Mouse (Mus musculus): ENCODE data around the gene Usp10. TPM values are rescaled to one million over a fixed set of nuclear protein-coding genes. Genes with fewer than 3 reads are reported as not detected.
A peak's percentile ranks its signal among the peaks of the same experiment; 100 is the strongest.

The Usp10 gene
- polyA plus RNA-seq, 1 experiment from 2014 or later, result 40.3 TPM

DNA sequence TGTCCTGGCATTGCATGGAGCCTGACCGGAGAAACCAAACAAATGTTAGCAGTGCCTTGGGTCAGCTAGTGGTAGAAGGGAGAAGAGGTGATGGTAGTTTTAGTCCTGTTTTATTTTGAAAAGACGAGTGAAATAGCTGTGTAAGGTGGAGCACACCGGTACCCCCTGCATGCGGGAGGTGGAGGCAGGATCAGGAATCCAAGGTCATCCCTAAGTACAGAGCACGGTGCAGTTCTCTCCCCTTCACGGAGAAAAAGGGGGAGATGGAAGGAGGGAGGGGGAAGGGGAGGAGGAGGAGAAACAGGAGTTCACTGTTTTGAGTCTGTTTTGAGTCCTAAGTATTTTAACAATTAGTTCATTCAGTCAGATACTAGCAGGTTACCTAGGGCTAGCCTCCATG is 2.5 kb downstream of the Usp10 start:
- peaks cover 23% of the 10 kb centered on the region; the same call in 1 of the 2 replicates for H3K4me1 ChIP-seq (ENCODE audit: insufficient read depth, low read depth, low read length)
- H3K9ac ChIP-seq (replicated peaks; ENCODE audit: low read depth), result no peak overlapping the region
- H3K27ac ChIP-seq (ENCODE audit: low read length), result peak overlapping the region; percentile 69; the same call in 1 of the 2 replicates
- ATAC-seq (no peak), DNase-seq (ENCODE audit: low spot score) (no peak)
- 43% methylated on average over 6 of the region's 6 CpGs for WGBS
- H3K27me3 ChIP-seq (replicated peaks; ENCODE audit: insufficient read depth, low read length), result no peaks in the 10 kb centered on the region
- TF ChIP-seq CTCF (IDR thresholded peaks at IDR 0.05) (no peak), EP300 (IDR thresholded peaks at IDR 0.05) (no peak)
- H3K4me3 ChIP-seq (ENCODE audit: low read depth, low read length), result no peak overlapping the region
- H3K36me3 ChIP-seq (ENCODE audit: insufficient read depth, low read length), result no peaks in the 10 kb centered on the region
- no peaks in the 10 kb centered on the region for H3K9me3 ChIP-seq (ENCODE audit: low read length)
- no peak overlapping the region; the same call in 1 of the 2 replicates for H3K4me2 ChIP-seq (replicated peaks; ENCODE audit: low read depth, low read length)

DNA sequence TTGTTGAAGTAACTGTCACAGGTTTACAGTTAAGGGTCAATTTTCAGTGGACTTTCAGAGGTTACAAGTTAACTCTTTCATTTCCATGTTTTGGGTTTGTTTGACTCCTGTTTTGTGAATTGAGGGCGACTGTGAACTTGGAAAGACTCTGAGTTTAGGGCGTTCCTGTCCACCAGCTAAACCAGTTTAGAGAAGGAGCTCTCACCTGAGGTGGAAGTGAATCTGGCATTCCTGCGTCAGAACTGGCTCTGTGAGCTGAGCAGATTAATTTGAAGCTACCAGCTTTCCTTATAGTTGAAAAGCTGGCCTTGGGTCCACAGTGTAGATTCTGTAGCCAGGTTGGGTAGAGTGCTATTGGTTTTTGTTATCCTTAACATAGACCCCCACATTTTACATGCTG is 3.0 kb downstream of the Usp10 start:
- peak overlapping the region; percentile 28; the same call in 1 of the 2 replicates for H3K4me2 ChIP-seq (replicated peaks; ENCODE audit: low read depth, low read length)
- no peaks in the 10 kb centered on the region for H3K36me3 ChIP-seq (ENCODE audit: insufficient read depth, low read length)
- peaks cover 23% of the 10 kb centered on the region; the same call in 1 of the 2 replicates for H3K4me1 ChIP-seq (ENCODE audit: insufficient read depth, low read depth, low read length)
- 46% methylated on average over 3 of the region's 3 CpGs for WGBS
- ATAC-seq (peak; percentile 23; the same call in 1 of the 2 replicates), DNase-seq (ENCODE audit: low spot score) (peak; percentile 82)
- no peaks in the 10 kb centered on the region for H3K9me3 ChIP-seq (ENCODE audit: low read length)
- H3K27me3 ChIP-seq (replicated peaks; ENCODE audit: insufficient read depth, low read length), result no peaks in the 10 kb centered on the region
- H3K27ac ChIP-seq (ENCODE audit: low read length), result peak overlapping the region; percentile 69
- no peak for TF ChIP-seq CTCF (IDR thresholded peaks at IDR 0.05)
- no peak for TF ChIP-seq EP300 (IDR thresholded peaks at IDR 0.05)
- no peak overlapping the region for H3K4me3 ChIP-seq (ENCODE audit: low read depth, low read length)
- no peak overlapping the region for H3K9ac ChIP-seq (replicated peaks; ENCODE audit: low read depth)

- no peaks in the 10 kb centered on the region for H3K36me3 ChIP-seq (ENCODE audit: insufficient read depth, low read length)
- no peaks in the 10 kb centered on the region for H3K9me3 ChIP-seq (ENCODE audit: low read length)
- H3K27me3 ChIP-seq (replicated peaks; ENCODE audit: insufficient read depth, low read length), result no peaks in the 10 kb centered on the region
- peak overlapping the region; percentile 69 for H3K27ac ChIP-seq (ENCODE audit: low read length)
- ATAC-seq, result no peak
- DNase-seq (ENCODE audit: low spot score), result no peak
- no peak overlapping the region for H3K9ac ChIP-seq (replicated peaks; ENCODE audit: low read depth)
- H3K4me3 ChIP-seq (ENCODE audit: low read depth, low read length), result no peak overlapping the region
- no peak for TF ChIP-seq CTCF (IDR thresholded peaks at IDR 0.05)
- TF ChIP-seq EP300 (IDR thresholded peaks at IDR 0.05), result no peak
- WGBS, result 24% methylated on average over 2 of the region's 2 CpGs
- H3K4me1 ChIP-seq (ENCODE audit: insufficient read depth, low read depth, low read length), result peaks cover 23% of the 10 kb centered on the region; the same call in 1 of the 2 replicates
- H3K4me2 ChIP-seq (replicated peaks; ENCODE audit: low read depth, low read length), result peak overlapping the region; percentile 28; the same call in 1 of the 2 replicates
These were observed 4.0 kb downstream of the Usp10 start for GRCm38 (mm10) chr8:119914161-119914560.

DNA sequence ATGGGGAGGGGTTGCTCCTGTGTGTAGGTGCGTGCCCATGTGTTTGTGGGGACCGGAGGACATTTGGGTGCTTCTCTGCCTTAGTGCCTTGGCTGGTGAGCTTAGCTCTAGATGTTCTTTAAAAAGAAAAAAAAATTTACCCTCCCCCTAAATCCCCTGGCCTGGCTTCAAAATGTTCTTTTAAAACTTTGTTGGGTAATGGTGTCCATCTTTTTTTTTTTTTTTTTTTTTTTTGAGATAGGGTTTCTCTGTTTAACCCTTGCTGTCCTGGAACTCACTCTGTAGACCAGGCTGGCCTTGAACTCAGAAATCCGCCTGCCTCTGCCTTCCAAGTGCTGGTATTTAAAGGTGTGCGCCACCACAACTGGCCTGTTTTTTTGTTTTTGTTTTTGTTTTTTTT is 5.1 kb downstream of the Usp10 start:
- DNase-seq (ENCODE audit: low spot score) (no peak), ATAC-seq (no peak)
- no peak overlapping the region; the same call in 1 of the 2 replicates for H3K4me2 ChIP-seq (replicated peaks; ENCODE audit: low read depth, low read length)
- no peak overlapping the region for H3K4me3 ChIP-seq (ENCODE audit: low read depth, low read length)
- H3K4me1 ChIP-seq (ENCODE audit: insufficient read depth, low read depth, low read length), result peaks cover 23% of the 10 kb centered on the region; the same call in 1 of the 2 replicates
- no peaks in the 10 kb centered on the region for H3K9me3 ChIP-seq (ENCODE audit: low read length)
- TF ChIP-seq EP300 (IDR thresholded peaks at IDR 0.05) (no peak), CTCF (IDR thresholded peaks at IDR 0.05) (no peak)
- no peaks in the 10 kb centered on the region for H3K27me3 ChIP-seq (replicated peaks; ENCODE audit: insufficient read depth, low read length)
- H3K27ac ChIP-seq (ENCODE audit: low read length), result no peak overlapping the region
- WGBS, result 74% methylated on average over 4 of the region's 4 CpGs
- H3K36me3 ChIP-seq (ENCODE audit: insufficient read depth, low read length), result no peaks in the 10 kb centered on the region
- no peak overlapping the region for H3K9ac ChIP-seq (replicated peaks; ENCODE audit: low read depth)

- Histone ChIP-seq H3K27me3 (replicated peaks; ENCODE audit: insufficient read depth, low read length) (no peaks in the 10 kb centered on the region), H3K36me3 (ENCODE audit: insufficient read depth, low read length) (no peaks in the 10 kb centered on the region), H3K4me1 (ENCODE audit: insufficient read depth, low read depth, low read length) (peaks cover 21% of the 10 kb centered on the region; the same call in 1 of the 2 replicates), H3K27ac (ENCODE audit: low read length) (no peak overlapping the region), H3K9me3 (ENCODE audit: low read length) (no peaks in the 10 kb centered on the region), H3K4me3 (ENCODE audit: low read depth, low read length) (no peak overlapping the region), H3K9ac (replicated peaks; ENCODE audit: low read depth) (no peak overlapping the region), H3K4me2 (replicated peaks; ENCODE audit: low read depth, low read length) (no peak overlapping the region)
- WGBS, result 70% methylated on average over 16 of the region's 16 CpGs
- TF ChIP-seq EP300 (IDR thresholded peaks at IDR 0.05) (no peak), CTCF (IDR thresholded peaks at IDR 0.05) (no peak)
- no peak for ATAC-seq
- DNase-seq (ENCODE audit: low spot score), result no peak
These were observed 6.2 kb downstream of the Usp10 start for GRCm38 (mm10) chr8:119916237-119916892.

GRCm38 (mm10) chr8:119917415-119917814 is 7.3 kb downstream of the Usp10 start:
- 76% methylated on average over 3 of the region's 3 CpGs for WGBS
- ATAC-seq (no peak), DNase-seq (ENCODE audit: low spot score) (no peak)
- TF ChIP-seq EP300 (IDR thresholded peaks at IDR 0.05) (no peak), CTCF (IDR thresholded peaks at IDR 0.05) (no peak)
- H3K9me3 ChIP-seq (ENCODE audit: low read length), result no peaks in the 10 kb centered on the region
- no peaks in the 10 kb centered on the region for H3K36me3 ChIP-seq (ENCODE audit: insufficient read depth, low read length)
- H3K27me3 ChIP-seq (replicated peaks; ENCODE audit: insufficient read depth, low read length), result no peaks in the 10 kb centered on the region
- no peak overlapping the region for H3K27ac ChIP-seq (ENCODE audit: low read length)
- H3K4me1 ChIP-seq (ENCODE audit: insufficient read depth, low read depth, low read length), result peaks cover 19% of the 10 kb centered on the region; the same call in 1 of the 2 replicates
- H3K4me3 ChIP-seq (ENCODE audit: low read depth, low read length), result no peak overlapping the region
- no peak overlapping the region for H3K4me2 ChIP-seq (replicated peaks; ENCODE audit: low read depth, low read length)
- no peak overlapping the region for H3K9ac ChIP-seq (replicated peaks; ENCODE audit: low read depth)

All from lung, postnatal 0 days (tissue).